Mouse (Mus musculus) Patski (cell line): ENCODE measurements at regions not wholly inside any gene's neighbourhood (a gene's known extent, or its start where the extent isn't known, plus 50 kb on each side); places are given as distances from the start of the nearest gene placed in this dataset.
A peak's percentile ranks its signal among the peaks of the same experiment; 100 is the strongest.

ENCODE experiments used
- ATAC-seq: fragments of 100-300 bp; one replicate; pipeline ENCODE4 v1.8.0; 2021
- CTCF ChIA-PET: fragments of 350-600 bp; sonication (Branson Sonifier 250); formaldehyde crosslinking; loops from one replicate; lab custom pipeline; 2022; ENCODE audit warnings: inconsistent platforms; lab: Charles Lee
- POLR2A ChIA-PET: fragments of 350-600 bp; sonication (Branson Sonifier 250); formaldehyde crosslinking; loops from one replicate; lab custom pipeline; 2022; ENCODE audit warnings: antibody characterized with exemption, inconsistent platforms; lab: Charles Lee
- DNase-seq: peaks from one replicate; pipeline ENCODE4 v3.0.0-alpha.2; 2011; ENCODE audit warnings: low read depth, low spot score
- H3K27me3 ChIP-seq: fragments of 371-371 bp; one replicate; pipeline ENCODE4 v1.5.1; 2021
- CTCF ChIP-seq: fragments of 100-300 bp; IDR thresholded peaks from one replicate; pipeline ENCODE4 v1.5.1; 2021
- in situ Hi-C: fragments of 300-500 bp; cut with MboI; formaldehyde crosslinking; loops from 3 replicates; pipeline ENCODE4 v1.11.1; 2018; ENCODE audit warnings: low pct_unique_long_range_greater_than_20kb, mixed read lengths

GRCm38 (mm10) chr15:59713965-59714739 is 302.3 kb downstream of the 4933412E24Rik start:
- ChIA-PET CTCF (interaction anchor here (1.2 to 1.4 kb wide), 4 partner anchors 11 to 36 kb away, joined by 3 to 4 read pairs (median 3); no protein-coding TSS in a partner anchor), POLR2A (interaction anchor here (0.6 to 2.0 kb wide), 5 partner anchors 15 to 328 kb away, joined by 3 to 5 read pairs (median 4); no protein-coding TSS in a partner anchor)
- H3K27me3 ChIP-seq = no peaks in the 10 kb centered on the region
- DNase-seq = no peak
- peak; percentile 56 for ATAC-seq
- TF ChIP-seq CTCF = no peak
- in situ Hi-C loops = no loop called here

DNA sequence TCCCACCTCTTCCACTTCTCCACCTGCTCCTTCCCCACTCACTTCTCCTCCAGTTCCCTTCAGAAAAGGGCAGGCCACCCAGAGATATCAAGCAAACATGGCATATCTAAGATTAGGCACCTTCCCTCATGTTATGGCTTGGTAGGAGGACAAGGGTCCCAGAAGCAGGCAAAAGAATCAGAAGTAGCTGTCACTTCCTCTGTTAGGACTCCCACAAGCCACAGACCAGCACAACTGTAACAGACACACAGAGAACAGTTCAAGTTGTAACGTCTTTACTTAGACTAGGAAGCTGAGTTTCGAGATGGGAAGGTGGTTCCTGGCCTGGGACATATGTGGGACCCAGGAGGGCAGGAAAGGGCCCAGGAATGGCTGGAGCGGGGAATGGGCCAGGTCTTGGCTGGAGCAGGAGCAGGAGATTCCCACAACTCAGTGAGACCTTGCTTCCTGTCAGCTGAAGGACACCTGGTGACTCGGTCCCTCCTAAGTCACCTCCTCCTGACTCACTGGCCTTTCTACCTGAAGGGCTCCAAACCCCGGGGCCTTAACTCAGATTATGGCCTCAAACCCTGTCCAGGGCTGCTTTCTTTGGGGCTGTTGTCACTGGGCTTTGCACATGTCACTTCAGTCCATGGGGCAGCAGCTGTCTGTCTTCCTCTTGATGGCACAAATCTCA is 304.2 kb downstream of the 4933412E24Rik start:
- H3K27me3 ChIP-seq = no peaks in the 10 kb centered on the region
- ATAC-seq (no peak), DNase-seq (no peak)
- ChIA-PET CTCF (interaction anchor here (1.1 to 1.5 kb wide), 2 partner anchors 11 to 13 kb away, joined by 3 to 4 read pairs; no protein-coding TSS in a partner anchor), POLR2A (interaction anchor here (0.6 kb wide), 1 partner anchor 66 kb away, joined by 5 read pairs; no protein-coding TSS in a partner anchor)
- in situ Hi-C loops = no loop called here
- TF ChIP-seq CTCF = no peak

DNA sequence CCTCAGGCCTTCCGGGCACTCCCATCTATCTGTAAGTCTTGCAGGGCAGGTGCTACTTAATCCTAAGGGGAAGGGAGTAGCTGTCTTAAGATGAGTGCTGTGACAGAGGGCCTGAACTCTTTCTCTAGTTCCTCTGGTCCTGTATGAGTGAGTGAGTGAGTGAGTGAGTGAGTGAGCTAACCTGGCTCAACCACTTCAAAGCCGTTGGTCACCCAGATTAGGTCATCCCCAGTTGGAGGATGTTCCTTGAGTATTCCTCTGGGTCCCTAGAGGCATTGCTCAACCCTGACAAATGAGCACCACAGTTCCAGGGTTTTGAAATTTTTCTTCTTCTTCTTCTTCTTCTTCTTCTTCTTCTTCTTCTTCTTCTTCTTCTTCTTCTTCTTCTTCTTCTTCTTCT is 306.5 kb downstream of the 4933412E24Rik start:
- DNase-seq = no peak
- in situ Hi-C loops = no loop called here
- ChIA-PET POLR2A (interaction anchor here (0.6 kb wide), 1 partner anchor 18 kb away, joined by 3 read pairs; no protein-coding TSS in a partner anchor), CTCF (no interaction called here)
- no peaks in the 10 kb centered on the region for H3K27me3 ChIP-seq
- no peak for ATAC-seq
- TF ChIP-seq CTCF = no peak

GRCm38 (mm10) chr15:59708402-59708801 is 308.0 kb downstream of the 4933412E24Rik start:
- POLR2A ChIA-PET = no interaction called here
- TF ChIP-seq CTCF = no peak
- in situ Hi-C loops = no loop called here
- ATAC-seq (no peak), DNase-seq (no peak)
- CTCF ChIA-PET = no interaction called here
- no peaks in the 10 kb centered on the region for H3K27me3 ChIP-seq

DNA sequence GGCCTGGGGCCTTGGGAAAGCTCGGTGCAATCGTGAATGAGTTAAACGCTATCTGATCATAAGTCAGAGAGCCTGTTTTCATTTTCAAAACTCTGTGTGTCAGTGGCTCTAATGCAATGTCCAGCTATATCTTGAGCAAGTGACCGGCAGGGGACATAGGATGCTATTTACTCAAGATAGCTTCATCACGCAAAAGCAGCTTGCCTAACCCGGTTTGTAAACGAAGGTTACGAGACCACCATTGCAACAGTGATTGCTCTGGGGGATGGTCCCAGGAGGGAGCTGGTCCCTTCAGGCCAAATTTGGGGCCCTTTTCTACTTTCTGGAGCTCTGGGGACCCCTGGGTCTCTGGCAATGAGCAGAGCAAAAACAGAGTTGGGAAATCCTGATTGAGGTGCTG is 309.3 kb downstream of the 4933412E24Rik start:
- ChIA-PET CTCF (no interaction called here), POLR2A (no interaction called here)
- ATAC-seq = no peak
- in situ Hi-C loops = no loop called here
- no peak for TF ChIP-seq CTCF
- H3K27me3 ChIP-seq = no peaks in the 10 kb centered on the region
- no peak for DNase-seq
